Mouse (Mus musculus): ENCODE results near the gene 1700042G07Rik. TPM values are rescaled to one million over a fixed set of nuclear protein-coding genes. Genes with fewer than 3 reads are reported as not detected.

Gene 1700042G07Rik
- polyA plus RNA-seq, 1 experiment from 2014 or later: not detected

DNA sequence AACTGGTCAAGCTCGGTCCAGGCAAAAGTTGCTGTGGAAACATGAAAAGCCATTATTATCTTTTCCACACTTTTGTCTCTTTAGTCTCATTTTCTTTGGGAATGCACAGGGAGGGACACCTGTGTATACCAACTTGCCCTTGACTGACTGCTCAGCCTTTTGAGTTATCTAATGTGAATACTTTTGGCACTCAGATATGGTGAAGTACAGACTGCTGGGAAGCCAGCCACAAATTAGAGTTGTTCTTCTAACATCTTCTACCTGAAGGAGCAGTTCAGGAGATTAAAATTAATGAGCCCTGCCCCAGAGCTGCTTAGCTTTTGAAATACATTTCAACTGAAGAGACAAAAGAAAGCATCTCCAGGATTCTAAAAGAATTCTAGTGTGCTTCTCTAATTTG, 45.9 kb downstream of the 1700042G07Rik start:
- H3K4me1 ChIP-seq (replicated peaks; ENCODE audit: control insufficient read depth, insufficient read depth, low read length): 0 out of 2 replicates have a peak, but pooled peaks cover 4% of the 10 kb centered on the region
- DNase-seq (ENCODE audit: low spot score) (no peak), ATAC-seq (ENCODE audit: low FRiP score) (no peak)
- no peak overlapping the region for H3K9ac ChIP-seq
- 85% methylated on average over 1 of the region's 1 CpGs for WGBS
- no peak overlapping the region for H3K4me2 ChIP-seq (replicated peaks)
- H3K27me3 ChIP-seq (ENCODE audit: control insufficient read depth, insufficient read depth, low read length): no peaks in the 10 kb centered on the region
- H3K36me3 ChIP-seq (replicated peaks; ENCODE audit: control insufficient read depth, insufficient read depth): no peaks in the 10 kb centered on the region
- H3K4me3 ChIP-seq (replicated peaks; ENCODE audit: low read length): no peak overlapping the region
- H3K9me3 ChIP-seq (ENCODE audit: control insufficient read depth, low read length): no peaks in the 10 kb centered on the region
- no peak overlapping the region for H3K27ac ChIP-seq

DNA sequence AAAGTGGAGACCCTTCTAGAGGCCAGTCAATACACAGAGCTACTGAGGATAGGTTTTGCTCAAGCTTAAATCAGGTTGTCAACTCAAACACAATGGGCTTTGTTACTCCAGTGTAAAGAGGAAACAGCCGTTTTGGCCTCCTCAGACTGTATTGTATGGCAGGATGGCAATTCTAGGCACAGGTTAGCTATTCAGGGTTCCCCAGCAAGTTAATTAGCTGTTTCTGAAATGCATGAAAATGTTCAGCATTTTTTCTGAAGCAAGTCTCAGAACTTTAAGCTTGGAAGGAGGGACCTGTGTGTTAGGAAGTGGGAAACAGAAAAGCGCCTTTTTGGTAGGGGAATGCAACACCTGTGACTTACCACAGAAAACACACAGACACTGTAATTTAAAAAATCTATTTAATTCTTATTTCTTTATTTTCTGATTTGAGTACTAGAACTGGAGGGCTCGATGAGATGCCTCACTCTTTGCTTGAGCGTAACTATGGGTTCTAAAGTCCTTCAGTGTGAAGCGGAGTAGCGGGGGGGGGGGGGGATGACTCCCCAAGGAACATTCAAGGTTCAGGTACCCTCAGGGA, 47.0 kb downstream of the 1700042G07Rik start:
- no peak for ATAC-seq (ENCODE audit: low FRiP score)
- H3K4me1 ChIP-seq (replicated peaks; ENCODE audit: control insufficient read depth, insufficient read depth, low read length): peaks cover 6% of the 10 kb centered on the region; the same call in 1 of the 2 replicates
- H3K9ac ChIP-seq: peak overlapping the region; percentile 83
- 1% methylated on average over 6 of the region's 6 CpGs for WGBS
- H3K4me2 ChIP-seq (replicated peaks): peak overlapping the region; percentile 61
- H3K27ac ChIP-seq: peak overlapping the region; percentile 100
- H3K36me3 ChIP-seq (replicated peaks; ENCODE audit: control insufficient read depth, insufficient read depth): no peaks in the 10 kb centered on the region
- peak; percentile 33 for DNase-seq (ENCODE audit: low spot score)
- no peaks in the 10 kb centered on the region for H3K27me3 ChIP-seq (ENCODE audit: control insufficient read depth, insufficient read depth, low read length)
- H3K4me3 ChIP-seq (replicated peaks; ENCODE audit: low read length): peak overlapping the region; percentile 58
- H3K9me3 ChIP-seq (ENCODE audit: control insufficient read depth, low read length): no peaks in the 10 kb centered on the region

DNA sequence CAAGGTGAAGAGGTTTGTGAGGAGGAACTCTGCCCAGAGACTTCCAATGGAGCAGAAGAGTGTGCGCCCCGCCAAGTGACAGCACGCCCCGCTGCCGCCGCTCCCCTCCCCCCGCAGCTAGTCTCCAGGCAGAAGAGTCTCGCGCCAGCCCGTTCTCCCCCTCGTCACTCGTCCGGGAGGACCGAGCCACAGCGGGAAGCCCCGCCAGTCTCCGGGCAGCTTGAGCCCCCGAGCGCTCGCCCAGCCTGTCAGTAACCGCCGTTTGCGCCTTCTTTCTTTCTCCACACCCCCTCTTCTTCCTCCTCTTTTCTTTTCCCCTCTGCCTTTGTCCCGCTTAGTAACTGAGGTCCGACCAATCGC, 47.6 kb downstream of the 1700042G07Rik start:
- Histone ChIP-seq H3K27ac (peak overlapping the region; percentile 100), H3K4me2 (replicated peaks) (peak overlapping the region; percentile 61), H3K27me3 (ENCODE audit: control insufficient read depth, insufficient read depth, low read length) (no peaks in the 10 kb centered on the region), H3K36me3 (replicated peaks; ENCODE audit: control insufficient read depth, insufficient read depth) (no peaks in the 10 kb centered on the region), H3K9me3 (ENCODE audit: control insufficient read depth, low read length) (no peaks in the 10 kb centered on the region), H3K4me3 (replicated peaks; ENCODE audit: low read length) (peak overlapping the region; percentile 58), H3K4me1 (replicated peaks; ENCODE audit: control insufficient read depth, insufficient read depth, low read length) (peaks cover 8% of the 10 kb centered on the region; the same call in 1 of the 2 replicates), H3K9ac (peak overlapping the region; percentile 83)
- DNase-seq (ENCODE audit: low spot score) (no peak), ATAC-seq (ENCODE audit: low FRiP score) (no peak)
- 0% methylated on average over 25 of the region's 26 CpGs for WGBS

DNA sequence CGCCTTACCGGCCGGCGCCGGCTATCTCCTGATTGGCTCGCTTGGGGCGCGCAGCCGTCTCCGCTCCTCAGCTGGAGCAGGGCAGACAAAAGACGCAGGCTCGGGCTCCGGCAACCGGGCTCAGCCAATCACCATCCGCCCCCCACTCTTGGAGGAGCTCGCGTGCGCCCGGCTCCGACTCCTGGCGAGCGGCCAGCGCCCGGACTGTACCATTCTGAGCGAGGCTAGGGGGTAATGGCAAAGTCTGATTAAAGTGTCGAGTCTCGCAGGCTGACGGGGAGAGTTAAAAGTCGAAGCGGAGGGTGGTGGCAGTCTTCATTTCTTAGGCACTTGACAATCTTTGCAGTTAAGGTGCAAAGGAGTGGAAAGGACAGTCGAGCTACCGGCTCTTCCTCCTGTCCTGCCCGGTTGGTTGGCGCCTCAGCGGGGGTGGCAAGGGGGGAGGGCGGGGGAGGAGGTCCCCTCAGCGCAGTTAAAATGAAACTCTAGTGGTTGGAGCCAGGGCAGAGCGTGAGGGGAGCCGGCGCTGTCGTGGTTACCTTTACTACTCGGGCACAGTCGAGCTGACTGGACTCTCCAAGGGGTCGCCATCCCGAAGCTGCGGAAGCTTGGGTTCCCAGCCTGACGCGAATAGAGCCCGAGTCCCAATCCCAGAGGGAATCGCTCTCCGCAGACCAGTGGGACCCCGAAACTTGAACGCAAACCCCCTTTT, 48.1 kb downstream of the 1700042G07Rik start, which contains the start of gene Pik3r3:
Pik3r3 (plus strand) TSS at position 479 of the 712 bp plus-strand sequence.
- H3K4me1 ChIP-seq (replicated peaks; ENCODE audit: control insufficient read depth, insufficient read depth, low read length): peaks cover 10% of the 10 kb centered on the region; the same call in 1 of the 2 replicates
- no peaks in the 10 kb centered on the region for H3K9me3 ChIP-seq (ENCODE audit: control insufficient read depth, low read length)
- H3K4me2 ChIP-seq (replicated peaks): peak within 1 kb of the TSS; percentile 71
- peak; percentile 97 for DNase-seq (ENCODE audit: low spot score)
- WGBS: under 1% methylated on average over 53 of the region's 53 CpGs
- H3K4me3 ChIP-seq (replicated peaks; ENCODE audit: low read length): peak within 1 kb of the TSS; percentile 58
- no peaks in the 10 kb centered on the region for H3K36me3 ChIP-seq (replicated peaks; ENCODE audit: control insufficient read depth, insufficient read depth)
- peak; percentile 99 for ATAC-seq (ENCODE audit: low FRiP score)
- no peaks in the 10 kb centered on the region for H3K27me3 ChIP-seq (ENCODE audit: control insufficient read depth, insufficient read depth, low read length)
- H3K27ac ChIP-seq: peak within 1 kb of the TSS; percentile 100
- H3K9ac ChIP-seq: peak within 1 kb of the TSS; percentile 83

DNA sequence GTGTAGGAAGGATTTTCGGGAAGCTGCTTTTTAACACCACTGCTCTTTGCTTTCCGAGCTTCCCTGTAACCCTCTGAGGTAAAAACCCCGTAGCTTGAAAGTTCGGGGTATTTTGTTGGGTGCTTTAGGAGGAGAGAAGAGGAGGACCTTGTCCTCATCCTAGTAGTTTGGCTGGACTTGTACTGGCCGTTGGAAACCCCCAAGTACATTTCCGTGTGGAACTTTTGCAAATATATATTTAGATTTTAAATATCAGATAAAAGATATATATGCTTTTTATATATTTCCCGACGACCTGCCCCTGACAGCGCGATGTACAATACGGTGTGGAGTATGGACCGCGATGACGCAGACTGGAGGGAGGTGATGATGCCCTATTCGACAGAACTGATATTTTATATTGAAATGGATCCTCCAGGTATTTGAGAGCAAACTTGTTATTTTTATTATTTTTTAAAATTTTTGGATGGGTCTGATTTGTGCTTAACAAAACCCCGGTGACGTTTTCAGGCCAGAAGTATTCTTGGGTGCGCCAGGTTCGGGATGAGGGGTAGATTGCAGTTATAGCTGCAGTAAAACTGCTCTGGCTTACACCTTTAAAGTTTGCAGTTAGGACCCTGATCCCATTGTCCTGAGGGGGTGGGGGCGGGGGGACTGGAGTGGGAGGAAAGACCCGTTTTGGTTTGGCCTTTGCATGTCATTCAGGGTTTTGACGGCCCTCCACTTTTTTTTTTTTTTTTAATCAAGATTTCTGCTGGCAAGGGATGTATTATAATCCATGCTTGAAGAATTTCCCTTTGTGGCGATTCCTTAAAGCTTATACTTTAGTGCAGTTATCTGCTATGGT, 49.0 kb downstream of the 1700042G07Rik start:
- under 1% methylated on average over 23 of the region's 23 CpGs for WGBS
- peak; percentile 57 for DNase-seq (ENCODE audit: low spot score)
- Histone ChIP-seq H3K36me3 (replicated peaks; ENCODE audit: control insufficient read depth, insufficient read depth) (no peaks in the 10 kb centered on the region), H3K27ac (peak overlapping the region; percentile 100), H3K4me3 (replicated peaks; ENCODE audit: low read length) (peak overlapping the region; percentile 58), H3K9ac (peak overlapping the region; percentile 83), H3K27me3 (ENCODE audit: control insufficient read depth, insufficient read depth, low read length) (no peaks in the 10 kb centered on the region), H3K4me2 (replicated peaks) (peak overlapping the region; percentile 71), H3K9me3 (ENCODE audit: control insufficient read depth, low read length) (no peaks in the 10 kb centered on the region), H3K4me1 (replicated peaks; ENCODE audit: control insufficient read depth, insufficient read depth, low read length) (peaks cover 19% of the 10 kb centered on the region; the same call in 1 of the 2 replicates)
- no peak for ATAC-seq (ENCODE audit: low FRiP score)

DNA sequence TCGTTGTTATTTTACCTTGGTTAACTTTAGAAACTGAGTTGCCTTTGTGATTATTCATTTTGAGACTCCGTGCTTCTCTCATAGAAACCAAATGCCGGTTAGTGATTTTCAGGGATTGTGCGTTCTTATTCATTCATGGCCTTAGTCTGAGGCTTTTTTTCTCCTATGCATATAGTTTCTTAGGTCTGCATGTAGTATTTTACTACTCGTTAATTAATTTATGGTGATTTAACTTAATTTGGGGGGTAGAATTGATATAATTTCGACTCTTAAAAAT, 49.6 kb downstream of the 1700042G07Rik start:
- H3K4me3 ChIP-seq (replicated peaks; ENCODE audit: low read length): peak overlapping the region; percentile 58
- H3K27ac ChIP-seq: peak overlapping the region; percentile 100
- H3K27me3 ChIP-seq (ENCODE audit: control insufficient read depth, insufficient read depth, low read length): no peaks in the 10 kb centered on the region
- WGBS: 3% methylated on average over 6 of the region's 6 CpGs
- H3K36me3 ChIP-seq (replicated peaks; ENCODE audit: control insufficient read depth, insufficient read depth): no peaks in the 10 kb centered on the region
- DNase-seq (ENCODE audit: low spot score) (peak; percentile 36), ATAC-seq (ENCODE audit: low FRiP score) (no peak)
- H3K4me1 ChIP-seq (replicated peaks; ENCODE audit: control insufficient read depth, insufficient read depth, low read length): peaks cover 19% of the 10 kb centered on the region; the same call in 1 of the 2 replicates
- peak overlapping the region; percentile 71 for H3K4me2 ChIP-seq (replicated peaks)
- H3K9ac ChIP-seq: peak overlapping the region; percentile 83
- no peaks in the 10 kb centered on the region for H3K9me3 ChIP-seq (ENCODE audit: control insufficient read depth, low read length)

Other genes starting within 250 kb of the 1700042G07Rik start
- 2.7 and 3.3 TPM in 2 replicates for gene Dmbx1, start 233.4 kb upstream of the 1700042G07Rik start, polyA plus RNA-seq (2014; fragmentation: Nextera tagmentation; extraction: Ambion mirVana)
- gene Faah, start 155.4 kb upstream of the 1700042G07Rik start, polyA plus RNA-seq (2014; fragmentation: Nextera tagmentation; extraction: Ambion mirVana): 18.0 and 18.5 TPM in 2 replicates
- gene Nsun4, start 119.5 kb upstream of the 1700042G07Rik start, polyA plus RNA-seq (2014; fragmentation: Nextera tagmentation; extraction: Ambion mirVana): 10.4 and 11.5 TPM in 2 replicates
- 438 and 513 TPM in 2 replicates for gene Uqcrh, start 98.3 kb upstream of the 1700042G07Rik start, polyA plus RNA-seq (2014; fragmentation: Nextera tagmentation; extraction: Ambion mirVana)
- 75.9 and 79.7 TPM in 2 replicates for gene Lrrc41, start 98.1 kb upstream of the 1700042G07Rik start, polyA plus RNA-seq (2014; fragmentation: Nextera tagmentation; extraction: Ambion mirVana)
- 7.0 and 7.2 TPM in 2 replicates for gene Rad54l, start 49.7 kb upstream of the 1700042G07Rik start, polyA plus RNA-seq (2014; fragmentation: Nextera tagmentation; extraction: Ambion mirVana)
- 72.1 and 73.8 TPM in 2 replicates for gene Pomgnt1, start 49.5 kb upstream of the 1700042G07Rik start, polyA plus RNA-seq (2014; fragmentation: Nextera tagmentation; extraction: Ambion mirVana)
- gene Lurap1, start 22.0 kb upstream of the 1700042G07Rik start, polyA plus RNA-seq (2014; fragmentation: Nextera tagmentation; extraction: Ambion mirVana): 2.7 and 3.2 TPM in 2 replicates
- 0.21 TPM in 2 replicates for gene Tspan1, start 5.8 kb upstream of the 1700042G07Rik start, polyA plus RNA-seq (2014; fragmentation: Nextera tagmentation; extraction: Ambion mirVana)
- not detected in 2 replicates for gene Gm49337, start within 50 bp of the 1700042G07Rik start, polyA plus RNA-seq (2014; fragmentation: Nextera tagmentation; extraction: Ambion mirVana)
- 66.3 and 69.0 TPM in 2 replicates for gene Pik3r3, start 48.2 kb downstream of the 1700042G07Rik start, polyA plus RNA-seq (2014; fragmentation: Nextera tagmentation; extraction: Ambion mirVana)